ENCODE assay signal across 8 mouse cellular contexts in genomic region chr5:124439447-124440093, GRCm38 (mm10). TPM values are rescaled to one million over a fixed set of nuclear protein-coding genes. Genes with fewer than 3 reads are reported as not detected.
DNase-seq lines count a peak whose midpoint lies in the region; ATAC-seq and TF ChIP-seq lines count a peak whose summit lies in the region.

Gene Kmt5a (plus strand): TSS chr5:124439930.

- TF ChIP-seq EP300 in lung, postnatal 0 days (IDR thresholded peaks at IDR 0.05), result no peak

- H3K4me3 ChIP-seq in hindbrain, embryonic 10.5 days, result peak within 1 kb of the TSS; percentile 88
- peak within 1 kb of the TSS; percentile 68 for H3K4me3 ChIP-seq in lung, postnatal 0 days (ENCODE audit: low read depth, low read length)

- H3K4me1 ChIP-seq in hindbrain, embryonic 10.5 days (replicated peaks), result peaks cover 18% of the 10 kb centered on the region
- no peaks in the 10 kb centered on the region; the same call in 1 of the 2 replicates for H3K4me1 ChIP-seq in lung, postnatal 0 days (ENCODE audit: insufficient read depth, low read depth, low read length)

- WGBS in hindbrain, embryonic 10.5 days, result under 1% methylated on average over 34 of the region's 34 CpGs
- WGBS in lung, postnatal 0 days, result under 1% methylated on average over 34 of the region's 34 CpGs

- H3K9ac ChIP-seq in lung, postnatal 0 days (replicated peaks; ENCODE audit: low read depth), result peak within 1 kb of the TSS; percentile 44

- no peaks in the 10 kb centered on the region for H3K9me3 ChIP-seq in hindbrain, embryonic 10.5 days
- no peaks in the 10 kb centered on the region for H3K9me3 ChIP-seq in lung, postnatal 0 days (ENCODE audit: low read length)

- peak; percentile 7; the same call in 1 of the 2 replicates for TF ChIP-seq CTCF in lung, postnatal 0 days (IDR thresholded peaks at IDR 0.05)

- H3K27me3 ChIP-seq in hindbrain, embryonic 10.5 days (ENCODE audit: insufficient read depth, poor library complexity, severe bottlenecking), result no peaks in the 10 kb centered on the region
- H3K27me3 ChIP-seq in lung, postnatal 0 days (replicated peaks; ENCODE audit: insufficient read depth, low read length), result no peaks in the 10 kb centered on the region

- peak within 1 kb of the TSS; percentile 94 for H3K27ac ChIP-seq in hindbrain, embryonic 10.5 days
- peak within 1 kb of the TSS; percentile 83 for H3K27ac ChIP-seq in lung, postnatal 0 days (ENCODE audit: low read length)

- peak; percentile 96 for ATAC-seq in frontal cortex, adult (ENCODE audit: low TSS enrichment)
- peak; percentile 98 for ATAC-seq in lung, postnatal 0 days

- peak within 1 kb of the TSS; percentile 93 for H3K4me2 ChIP-seq in lung, postnatal 0 days (replicated peaks; ENCODE audit: low read depth, low read length)

- peaks cover 3% of the 10 kb centered on the region; the same call in 1 of the 2 replicates for H3K36me3 ChIP-seq in hindbrain, embryonic 10.5 days
- H3K36me3 ChIP-seq in lung, postnatal 0 days (ENCODE audit: insufficient read depth, low read length), result no peaks in the 10 kb centered on the region

- DNase-seq in MN1 (ENCODE audit: low spot score), result peak; percentile 94
- DNase-seq in cerebellum, adult 9-10 months, result peak; percentile 99
- DNase-seq in hindbrain, embryonic 10.5 days (ENCODE audit: low spot score), result peak; percentile 97
- peak; percentile 97 for DNase-seq in layer of hippocampus, adult 9-11 months
- peak; percentile 97 for DNase-seq in lung, postnatal 0 days (ENCODE audit: low spot score)
- DNase-seq in ovary, postnatal 14 days (ENCODE audit: low spot score), result peak; percentile 89
- peak; percentile 97 for DNase-seq in thymus, postnatal 14 days

RNA-seq across cellular contexts. Expression of gene Kmt5a, which starts in this region (rescaled TPM):
- polyA plus RNA-seq in hindbrain, embryonic 10.5 days (2016; fragmentation: Nextera tagmentation; extraction: Ambion mirVana), result 34.3 and 43.7 TPM in 2 replicates
- polyA plus RNA-seq in lung, postnatal 0 days (2015; fragmentation: Nextera tagmentation; extraction: Ambion mirVana), result 18.0 and 21.9 TPM in 2 replicates

Comparison
In these comparisons a context has a peak if more than half of its experiments do, and no peak if none do; other contexts are left out.
1. Peak in every context shown above with its lines: DNase-seq, ATAC-seq, H3K4me3 ChIP-seq and H3K27ac ChIP-seq.